Mouse (Mus musculus): ENCODE measurements around the gene Rrbp1. TPM values are rescaled to one million over a fixed set of nuclear protein-coding genes. Genes with fewer than 3 reads are reported as not detected.

Gene Rrbp1
- total RNA-seq, 2 experiments from 2014 or later = 191 to 209 TPM

- no peak for DNase-seq
Observed at GRCm38 (mm10) chr2:144006686-144007085, 4.4 kb downstream of the Rrbp1 start.

DNA sequence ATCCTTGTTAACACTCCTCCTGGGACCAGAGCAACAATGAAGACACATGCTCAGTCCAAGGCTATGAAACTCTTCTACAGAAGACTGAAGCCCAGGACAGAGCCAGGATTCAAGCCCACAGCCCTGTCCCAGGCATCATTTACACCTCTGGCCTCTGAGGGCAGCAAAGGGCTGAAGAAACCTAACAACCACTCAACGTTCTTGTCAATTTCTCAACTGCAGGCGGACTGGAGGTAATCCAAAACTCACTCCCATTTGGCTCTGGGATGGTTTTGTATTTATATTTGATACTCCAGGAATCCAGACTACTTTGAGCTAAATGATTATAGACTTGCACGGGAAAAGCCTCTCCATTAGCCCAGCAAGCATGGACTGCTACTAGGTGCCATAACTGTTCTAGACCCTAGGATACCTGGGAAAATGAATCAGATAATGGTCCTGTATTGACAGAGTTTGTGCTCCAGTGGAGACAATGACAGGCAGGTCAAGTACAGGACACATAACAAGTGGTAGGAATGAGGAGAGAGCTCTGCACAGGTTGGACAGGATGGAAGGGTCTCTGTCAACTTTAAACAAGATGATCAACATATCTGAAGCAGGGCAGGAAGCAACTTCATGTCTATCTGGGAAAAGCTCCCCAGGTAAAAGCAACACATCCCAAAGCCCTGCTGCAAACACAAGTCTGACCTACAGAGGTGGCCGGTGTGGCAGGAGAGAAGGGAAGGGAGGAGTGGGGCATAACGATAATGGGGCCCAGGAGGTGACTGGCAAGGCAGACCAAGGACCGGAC lies 5.7 kb downstream of the Rrbp1 start:
- DNase-seq = peak in 1 of 2 experiments; percentile 24

GRCm38 (mm10) chr2:144003544-144003943 lies 7.5 kb downstream of the Rrbp1 start:
- peak; percentile 34 to 58 for DNase-seq

DNA sequence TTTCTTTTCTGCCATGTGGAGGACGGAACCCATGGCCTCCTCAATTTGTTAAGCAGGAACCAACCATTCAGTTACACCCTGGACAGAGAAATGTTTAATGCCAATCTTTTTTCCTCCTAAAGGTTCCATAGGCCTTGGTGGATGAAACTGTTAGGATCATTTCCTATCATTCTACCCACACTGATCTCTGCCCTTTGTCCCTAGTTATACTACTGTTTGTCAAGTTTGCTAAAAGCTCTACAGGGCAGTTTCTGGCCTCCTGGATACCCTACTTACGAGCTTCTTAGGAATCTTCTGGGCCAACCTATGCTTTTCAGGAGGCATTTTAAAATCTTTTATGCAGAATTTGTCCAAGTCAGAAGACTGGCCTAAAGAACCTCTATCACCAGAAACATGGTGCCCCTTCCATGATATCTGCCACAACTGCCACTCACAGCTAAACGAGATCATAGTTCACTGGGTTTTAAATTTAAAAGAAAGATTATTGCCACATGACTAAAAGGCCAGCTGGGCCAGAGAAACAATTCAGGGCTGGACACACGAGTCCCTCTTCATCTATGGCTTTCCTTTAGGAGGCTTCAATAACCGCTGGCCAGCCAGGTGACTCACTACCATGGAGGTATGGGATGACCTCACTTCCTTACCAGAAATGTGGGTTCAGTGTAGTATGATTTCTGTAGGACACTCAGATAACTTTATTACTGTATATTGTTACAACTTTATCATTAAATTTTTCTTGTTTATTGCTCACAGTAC lies 8.7 kb downstream of the Rrbp1 start:
- DNase-seq = no peak

DNA sequence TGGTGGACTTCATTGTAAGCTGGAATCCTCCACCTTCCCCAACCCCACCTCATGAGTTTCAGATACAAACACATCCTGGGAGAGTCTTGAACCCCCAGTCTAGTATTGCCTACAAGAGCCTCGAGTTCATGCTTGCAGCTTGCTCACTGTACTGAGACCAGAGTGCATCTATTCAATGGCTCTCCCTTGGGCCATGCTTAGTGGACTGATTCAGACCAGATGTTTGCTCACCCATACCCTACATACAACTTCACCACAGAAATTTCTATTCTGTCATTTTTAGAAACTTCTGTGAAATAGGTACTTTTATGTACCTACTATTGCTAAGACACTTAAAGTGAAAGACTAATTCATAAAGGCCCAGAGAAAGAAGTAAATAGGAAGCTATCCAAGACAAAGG lies 18.1 kb downstream of the Rrbp1 start:
- DNase-seq = no peak

GRCm38 (mm10) chr2:143991964-143992672 lies 18.9 kb downstream of the Rrbp1 start:
- DNase-seq = peak; percentile 19 to 36

GRCm38 (mm10) chr2:143990997-143991396 lies 20.1 kb downstream of the Rrbp1 start:
- peak in 1 of 2 experiments; percentile 50 for DNase-seq

- DNase-seq = no peak
Observed at GRCm38 (mm10) chr2:143988016-143988415, 23.0 kb downstream of the Rrbp1 start.

DNA sequence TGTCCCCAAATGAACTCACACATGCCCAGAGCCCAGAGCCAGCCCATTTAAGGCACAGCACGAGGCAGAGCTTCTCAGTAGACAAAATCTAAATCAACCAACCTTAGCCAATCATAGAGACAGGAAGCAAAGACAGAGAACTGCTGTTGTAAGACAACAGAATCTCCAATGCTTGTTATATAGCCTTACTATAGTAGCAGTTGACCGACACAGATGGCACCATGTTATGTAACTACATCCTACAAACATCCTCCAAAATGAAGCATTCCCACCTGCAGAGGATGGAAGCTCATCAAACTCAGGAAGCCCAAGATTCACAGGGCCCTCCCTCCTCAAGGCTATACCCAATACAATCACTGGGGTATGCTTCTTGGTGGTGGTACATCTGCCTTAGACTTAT lies 23.6 kb downstream of the Rrbp1 start:
- no peak for DNase-seq

- no peak for DNase-seq
Observed at GRCm38 (mm10) chr2:143983482-143983881, 27.6 kb downstream of the Rrbp1 start.

DNA sequence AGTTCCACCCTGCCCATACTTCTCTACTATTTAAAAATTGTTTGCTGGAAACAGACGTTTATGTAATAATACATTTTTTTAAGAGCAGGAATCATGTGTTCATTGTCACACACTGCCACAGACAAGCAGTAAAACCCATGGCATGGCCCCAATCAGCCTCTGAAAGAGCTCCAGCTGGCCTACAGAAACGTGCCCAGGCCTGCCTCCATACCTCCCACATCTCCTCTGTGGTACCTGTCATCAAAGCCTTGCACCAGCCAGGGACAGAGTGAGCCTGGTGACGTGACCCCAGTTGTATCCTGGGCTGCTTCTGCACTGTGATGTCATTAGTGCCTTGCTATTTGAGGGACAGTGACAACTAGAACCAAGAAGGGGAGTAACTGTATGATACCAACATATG lies 28.2 kb downstream of the Rrbp1 start:
- no peak for DNase-seq

GRCm38 (mm10) chr2:143982152-143982551 lies 28.9 kb downstream of the Rrbp1 start:
- no peak for DNase-seq

DNA sequence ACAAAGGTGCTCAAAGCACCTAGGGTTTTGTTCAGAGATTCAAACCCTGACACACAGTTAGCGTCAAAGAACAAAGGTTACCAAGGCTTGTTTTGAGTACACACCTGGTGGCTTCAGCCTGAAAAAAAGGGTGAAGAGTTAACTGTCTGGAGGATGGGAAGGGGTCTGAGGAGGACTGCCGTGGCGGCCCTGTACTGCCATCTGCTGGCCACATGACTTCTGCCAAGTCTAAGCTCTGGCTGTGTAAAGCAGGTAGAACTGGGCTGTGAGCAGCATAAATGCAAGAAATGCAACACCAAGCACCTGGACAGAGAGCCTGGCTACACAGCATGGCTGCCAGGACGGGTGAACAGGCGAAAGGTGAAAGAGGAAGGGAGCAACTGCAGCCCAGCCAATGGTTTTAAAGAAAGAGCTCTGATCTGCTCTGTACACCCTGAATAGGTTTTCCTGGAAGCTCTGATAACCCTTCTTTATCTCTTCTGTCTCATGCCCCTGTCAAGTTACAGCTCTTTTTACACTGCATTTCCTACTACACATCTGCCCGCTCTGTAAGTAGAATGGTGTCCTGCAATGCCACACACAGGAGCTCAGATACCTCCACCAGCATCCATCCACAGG lies 30.2 kb downstream of the Rrbp1 start:
- peak; percentile 50 to 68 for DNase-seq

DNA sequence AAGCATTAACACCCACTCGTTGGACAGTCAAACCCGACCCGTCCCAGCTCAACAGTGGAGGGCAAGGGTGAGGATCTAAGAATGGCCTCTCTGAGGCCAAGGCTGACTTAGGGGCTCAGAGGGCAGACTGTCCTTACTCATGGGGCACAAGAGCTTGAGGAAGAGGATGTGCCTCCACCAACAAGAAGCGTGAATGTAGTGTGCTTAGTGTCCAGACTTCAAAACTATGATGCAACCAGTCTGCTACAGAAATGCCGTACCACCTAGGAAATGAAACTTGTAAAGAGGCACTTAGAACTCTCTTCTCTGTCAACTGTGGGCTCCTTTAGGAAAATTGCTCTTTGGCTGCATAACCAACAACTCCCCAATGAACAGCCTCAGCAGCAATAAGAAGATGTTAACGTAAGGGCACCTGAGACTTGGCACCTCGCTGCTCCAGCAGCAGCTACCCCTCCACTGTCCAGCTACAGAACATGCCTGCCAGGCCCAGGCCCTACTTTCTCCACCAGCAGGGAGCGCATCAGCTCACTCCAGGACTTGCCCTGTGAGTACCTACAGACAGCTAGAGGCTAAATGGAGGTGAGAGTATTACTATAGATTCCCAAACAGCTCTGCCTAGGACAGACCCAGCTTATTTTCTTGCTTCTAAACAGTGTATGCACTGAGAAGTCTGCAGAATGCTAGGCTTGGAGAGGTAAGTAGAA lies 32.5 kb downstream of the Rrbp1 start:
- DNase-seq = no peak

GRCm38 (mm10) chr2:143975146-143975649 lies 35.9 kb downstream of the Rrbp1 start:
- no peak for DNase-seq

- DNase-seq = no peak
Observed at GRCm38 (mm10) chr2:143973161-143973560, 37.9 kb downstream of the Rrbp1 start.

DNA sequence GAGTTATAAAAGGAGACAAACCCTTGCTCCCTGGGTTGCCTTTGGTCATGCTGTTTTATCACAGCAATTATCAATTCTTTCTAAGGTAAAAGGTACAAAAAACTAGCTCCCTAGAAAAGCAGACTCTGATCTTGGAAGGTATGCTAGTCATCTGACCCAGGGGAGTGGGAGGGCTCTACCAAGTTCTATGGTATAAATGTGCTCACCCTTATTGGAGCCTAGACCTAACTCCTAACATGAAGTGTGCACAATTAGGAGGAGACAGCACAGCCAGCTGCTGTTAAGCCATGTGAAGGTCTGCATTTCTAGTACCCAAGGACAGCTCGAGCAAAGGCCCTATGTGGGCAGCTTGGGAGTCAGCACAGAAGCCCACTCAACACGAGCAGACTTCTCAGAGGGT lies 39.2 kb downstream of the Rrbp1 start:
- DNase-seq = no peak

DNA sequence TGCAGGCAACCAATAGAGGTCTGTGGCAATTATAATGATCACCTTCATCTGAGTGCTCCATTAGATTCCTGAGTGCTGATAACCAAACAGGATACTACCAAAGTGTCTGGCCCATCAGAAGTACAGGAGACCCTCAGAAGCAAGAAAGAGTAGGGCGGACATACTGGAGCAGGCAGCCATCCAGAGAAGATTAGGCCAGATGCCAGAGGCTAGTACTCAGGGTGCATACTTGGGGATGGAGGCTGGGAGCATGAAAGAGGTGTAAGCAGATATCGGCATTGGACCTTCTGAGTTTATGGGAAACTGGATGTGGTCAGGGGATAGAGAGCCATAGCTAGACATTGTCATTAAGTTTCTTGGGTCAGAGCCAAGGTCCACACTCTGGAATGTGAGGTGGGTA lies 40.2 kb downstream of the Rrbp1 start:
- DNase-seq = no peak

- DNase-seq = no peak
Observed at GRCm38 (mm10) chr2:143969260-143969659, 41.8 kb downstream of the Rrbp1 start.

DNA sequence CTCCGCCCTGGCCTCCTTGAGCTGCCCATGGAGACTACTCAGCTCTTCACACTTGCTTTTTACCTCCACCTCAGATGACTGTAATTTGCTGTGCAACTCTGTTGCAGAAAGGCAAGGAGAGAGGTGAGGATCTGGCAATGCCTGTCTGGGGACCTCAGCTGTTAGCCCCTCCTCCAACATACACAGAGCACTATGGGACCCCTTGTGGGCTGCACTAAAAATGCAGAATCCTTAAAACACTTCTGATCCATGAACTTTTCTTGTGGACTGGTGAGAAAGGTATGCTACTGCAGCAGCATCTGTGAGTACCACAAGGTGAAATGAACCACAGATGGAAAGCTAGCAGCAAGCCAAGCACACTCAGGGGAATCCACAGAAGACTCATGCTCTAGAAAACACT lies 47.7 kb downstream of the Rrbp1 start:
- DNase-seq = no peak

DNA sequence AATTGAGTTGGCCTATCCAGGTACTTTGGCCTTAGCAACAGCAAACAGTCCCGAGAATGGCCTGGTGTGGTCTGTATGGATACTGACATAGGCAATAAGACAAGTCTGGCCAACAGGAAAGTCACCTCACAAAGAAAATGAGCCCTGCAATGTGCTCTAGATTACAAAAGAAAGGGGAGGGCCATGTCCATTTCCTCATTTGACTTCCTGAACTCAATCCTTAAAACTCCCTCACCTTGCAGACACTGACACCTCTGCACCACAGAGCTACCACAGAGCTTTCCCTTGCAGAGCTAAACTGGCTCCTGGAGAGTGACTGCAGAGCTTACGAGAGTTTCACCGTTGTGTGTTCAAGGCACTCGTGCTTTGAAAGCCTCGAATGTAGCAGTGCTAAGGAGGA lies 48.9 kb downstream of the Rrbp1 start:
- DNase-seq = no peak

DNA sequence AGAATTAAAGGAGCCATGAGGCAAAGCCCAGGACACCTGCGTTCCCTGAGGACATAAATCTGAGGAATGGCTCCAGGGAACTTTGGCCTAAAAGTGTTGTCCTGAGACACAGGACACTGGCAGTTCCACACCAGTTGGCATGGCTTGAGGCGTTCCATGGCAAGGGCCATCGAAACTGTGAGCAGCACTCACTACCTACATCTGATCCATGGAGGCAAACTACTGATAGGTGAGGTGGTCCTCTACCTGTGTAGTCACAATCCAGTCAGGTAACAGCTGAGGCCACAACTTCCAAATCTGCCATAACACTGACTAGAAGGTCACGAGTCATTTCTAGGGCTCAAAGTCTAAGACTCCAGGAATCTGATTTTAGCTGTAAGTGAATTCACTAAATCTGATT lies 55.3 kb downstream of the Rrbp1 start:
- DNase-seq = no peak
